Mouse (Mus musculus) CD8-positive naive resting alpha-beta T cell, adult 57 days (primary cell): ENCODE data around the gene Ccdc194. TPM values are rescaled to one million over a fixed set of nuclear protein-coding genes. Genes with fewer than 3 reads are reported as not detected.

Source experiments
- total RNA-seq: library from RNA; stranded (reverse); gene quantifications from one replicate; pipeline ENCODE4 v1.2.4, GENCODE M21; 2023

Ccdc194 gene
- not detected for total RNA-seq

GRCm38 (mm10) chr8:71525226-71526050, at the start of gene Ccdc194:
Gene Ccdc194, minus strand, starts transcription at chr8:71525711.

GRCm38 (mm10) chr8:71568387-71568937, 43.0 kb upstream of the Ccdc194 start, which contains the start of gene Slc27a1:
Gene Slc27a1, plus strand, starts transcription at chr8:71568882.

GRCm38 (mm10) chr8:71566501-71566900, 41.0 kb upstream of the Ccdc194 start, which contains the start of gene Nxnl1:
Gene Nxnl1, minus strand, starts transcription at chr8:71566601.

GRCm38 (mm10) chr8:71558071-71558957, 32.8 kb upstream of the Ccdc194 start, which contains the start of gene Tmem221:
Gene Tmem221, minus strand, starts transcription at chr8:71558871.

GRCm38 (mm10) chr8:71542632-71543343, 17.3 kb upstream of the Ccdc194 start, which contains the start of gene Mvb12a:
Gene Mvb12a, plus strand, starts transcription at chr8:71542922.

GRCm38 (mm10) chr8:71537028-71537867, 11.7 kb upstream of the Ccdc194 start, which contains the start of gene Bst2:
Gene Bst2, minus strand, starts transcription at chr8:71537456.

GRCm38 (mm10) chr8:71511644-71512043, 13.9 kb downstream of the Ccdc194 start, which contains the start of gene Plvap:
Gene Plvap, minus strand, starts transcription at chr8:71511752.

GRCm38 (mm10) chr8:71487691-71488445, 37.6 kb downstream of the Ccdc194 start, which contains the start of gene Gtpbp3:
Gene Gtpbp3, plus strand, starts transcription at chr8:71488103.

GRCm38 (mm10) chr8:71485142-71486135, 40.1 kb downstream of the Ccdc194 start, which contains the start of gene Ano8:
Gene Ano8, minus strand, starts transcription at chr8:71485963.

Other genes with a start within 250 kb of the Ccdc194 start
- 310 TPM for gene Use1, start 158.9 kb downstream of the Ccdc194 start, total RNA-seq
- 22.3 TPM for gene Ocel1, start 154.4 kb downstream of the Ccdc194 start, total RNA-seq
- gene Nr2f6, start 143.8 kb downstream of the Ccdc194 start, total RNA-seq, result 4.0 TPM
- 0.28 TPM for gene Ushbp1, start 129.9 kb downstream of the Ccdc194 start, total RNA-seq
- gene Babam1, start 128.8 kb downstream of the Ccdc194 start, total RNA-seq, result 109 TPM
- gene Ankle1, start 119.7 kb downstream of the Ccdc194 start, total RNA-seq, result 1.8 TPM
- gene Abhd8, start 62.1 kb downstream of the Ccdc194 start, total RNA-seq, result 76.5 TPM
- gene Mrpl34, start 60.8 kb downstream of the Ccdc194 start, total RNA-seq, result 39.7 TPM
- 90.7 TPM for gene Dda1, start 56.5 kb downstream of the Ccdc194 start, total RNA-seq
- gene Ano8, start 39.7 kb downstream of the Ccdc194 start, total RNA-seq, result 24.0 TPM
- 20.5 TPM for gene Gtpbp3, start 37.6 kb downstream of the Ccdc194 start, total RNA-seq
- 0.67 TPM for gene Plvap, start 14.0 kb downstream of the Ccdc194 start, total RNA-seq
- 62.4 TPM for gene Bst2, start 11.7 kb upstream of the Ccdc194 start, total RNA-seq
- gene Mvb12a, start 17.2 kb upstream of the Ccdc194 start, total RNA-seq, result 27.2 TPM
- gene Tmem221, start 33.2 kb upstream of the Ccdc194 start, total RNA-seq, result 2.2 TPM
- not detected for gene Nxnl1, start 40.9 kb upstream of the Ccdc194 start, total RNA-seq
- 6.8 TPM for gene Slc27a1, start 43.2 kb upstream of the Ccdc194 start, total RNA-seq
- 52.5 TPM for gene Pgls, start 66.5 kb upstream of the Ccdc194 start, total RNA-seq
- gene Fam129c, start 71.9 kb upstream of the Ccdc194 start, total RNA-seq, result 11.5 TPM
- gene Colgalt1, start 85.3 kb upstream of the Ccdc194 start, total RNA-seq, result 50.7 TPM
- gene Unc13a, start 146.0 kb upstream of the Ccdc194 start, total RNA-seq, result 0.77 TPM
- 89.5 TPM for gene Jak3, start 150.6 kb upstream of the Ccdc194 start, total RNA-seq
- gene Insl3, start 163.5 kb upstream of the Ccdc194 start, total RNA-seq, result 50.5 TPM
- 0.98 TPM for gene B3gnt3, start 176.1 kb upstream of the Ccdc194 start, total RNA-seq
- gene Fcho1, start 200.0 kb upstream of the Ccdc194 start, total RNA-seq, result 133 TPM